Mouse (Mus musculus): Measurements from ENCODE around the gene Pla2g1b. TPM values are rescaled to one million over a fixed set of nuclear protein-coding genes. Genes with fewer than 3 reads are reported as not detected.

The Pla2g1b gene
- polyA plus RNA-seq, 1 experiment from 2014 or later: not detected

DNA sequence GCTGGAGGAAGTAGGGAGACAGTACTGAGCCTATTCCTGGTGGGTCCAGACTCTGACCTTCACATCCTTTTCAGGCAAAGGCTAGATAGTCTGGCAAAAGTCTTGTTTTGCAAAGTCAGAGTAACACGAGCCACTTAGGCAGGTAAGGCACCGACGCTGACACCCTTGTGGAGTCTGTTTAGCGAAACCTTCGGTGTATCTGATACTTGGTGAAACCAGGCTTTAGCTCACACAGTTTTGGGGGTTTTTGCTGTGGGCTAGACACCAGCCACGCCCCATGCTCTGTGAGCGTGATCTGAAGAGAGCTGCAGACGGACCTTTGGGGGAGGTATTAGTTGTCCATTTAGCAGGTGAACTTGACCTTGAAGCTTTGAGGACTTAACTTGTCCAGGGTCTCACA lies 32.9 kb upstream of the Pla2g1b start:
- H3K27me3 ChIP-seq (ENCODE audit: control insufficient read depth, insufficient read depth, low read length): no peaks in the 10 kb centered on the region
- no peaks in the 10 kb centered on the region for H3K9me3 ChIP-seq (replicated peaks; ENCODE audit: control insufficient read depth, low read length)
- no peak for ATAC-seq (replicated peaks; ENCODE audit: insufficient number of reproducible peaks, low FRiP score, low TSS enrichment, low read depth)
- H3K9ac ChIP-seq (replicated peaks; ENCODE audit: low read length): peak overlapping the region; percentile 22; the same call in 1 of the 2 replicates
- H3K4me3 ChIP-seq (ENCODE audit: low read depth, low read length): no peak overlapping the region
- no peaks in the 10 kb centered on the region; the same call in none of the 2 replicates for H3K36me3 ChIP-seq (replicated peaks; ENCODE audit: control insufficient read depth, insufficient read depth, low read depth, low read length)
- peak overlapping the region; percentile 88 for H3K4me2 ChIP-seq (ENCODE audit: low read depth, low read length)
- peaks cover 45% of the 10 kb centered on the region for H3K4me1 ChIP-seq (ENCODE audit: control insufficient read depth, insufficient read depth, low read length)
- 68% methylated on average over 8 of the region's 8 CpGs for WGBS
- no peak for DNase-seq (ENCODE audit: low spot score)
- H3K27ac ChIP-seq (replicated peaks; ENCODE audit: low read depth, low read length): no peak overlapping the region

DNA sequence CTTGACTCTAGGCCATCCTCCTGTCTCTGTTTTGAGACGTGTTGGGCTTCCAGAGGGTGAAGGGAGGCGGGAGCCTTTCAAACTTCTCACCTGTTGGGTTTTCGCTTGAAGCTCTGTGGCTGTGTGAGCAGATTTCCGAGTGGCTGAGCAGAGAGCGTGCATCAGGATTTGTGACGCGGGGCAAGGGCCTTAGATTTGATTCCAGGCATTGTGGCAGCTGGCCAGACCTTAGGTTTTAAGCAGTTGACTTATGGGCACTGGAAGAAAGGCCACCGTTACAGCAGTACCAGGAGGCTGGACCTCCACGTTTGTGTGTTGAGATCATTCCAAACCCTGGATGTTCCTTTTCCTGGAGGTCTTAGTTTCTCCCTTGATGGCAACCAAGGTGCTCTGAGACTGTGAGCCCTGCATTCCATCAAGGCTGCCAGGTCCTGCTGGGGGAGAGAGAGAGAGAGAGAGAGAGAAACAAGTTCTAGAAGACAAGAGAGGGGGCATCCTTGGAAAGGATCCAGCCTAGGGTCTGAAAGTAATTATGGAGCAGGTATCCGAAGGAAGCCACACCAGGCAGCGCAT lies 31.7 kb upstream of the Pla2g1b start:
- Histone ChIP-seq H3K9ac (replicated peaks; ENCODE audit: low read length) (peak overlapping the region; percentile 78), H3K36me3 (replicated peaks; ENCODE audit: control insufficient read depth, insufficient read depth, low read depth, low read length) (peaks cover 5% of the 10 kb centered on the region), H3K9me3 (replicated peaks; ENCODE audit: control insufficient read depth, low read length) (no peaks in the 10 kb centered on the region), H3K4me2 (ENCODE audit: low read depth, low read length) (peak overlapping the region; percentile 54), H3K4me1 (ENCODE audit: control insufficient read depth, insufficient read depth, low read length) (peaks cover 52% of the 10 kb centered on the region), H3K27me3 (ENCODE audit: control insufficient read depth, insufficient read depth, low read length) (no peaks in the 10 kb centered on the region), H3K27ac (replicated peaks; ENCODE audit: low read depth, low read length) (peak overlapping the region; percentile 99), H3K4me3 (ENCODE audit: low read depth, low read length) (0 out of 2 replicates have a peak overlapping the region, but pooled peaks have one; percentile 3)
- DNase-seq (ENCODE audit: low spot score): peak; percentile 28
- no peak for ATAC-seq (replicated peaks; ENCODE audit: insufficient number of reproducible peaks, low FRiP score, low TSS enrichment, low read depth)
- whole genome bisulfite sequencing: 37% methylated on average over 11 of the region's 11 CpGs

DNA sequence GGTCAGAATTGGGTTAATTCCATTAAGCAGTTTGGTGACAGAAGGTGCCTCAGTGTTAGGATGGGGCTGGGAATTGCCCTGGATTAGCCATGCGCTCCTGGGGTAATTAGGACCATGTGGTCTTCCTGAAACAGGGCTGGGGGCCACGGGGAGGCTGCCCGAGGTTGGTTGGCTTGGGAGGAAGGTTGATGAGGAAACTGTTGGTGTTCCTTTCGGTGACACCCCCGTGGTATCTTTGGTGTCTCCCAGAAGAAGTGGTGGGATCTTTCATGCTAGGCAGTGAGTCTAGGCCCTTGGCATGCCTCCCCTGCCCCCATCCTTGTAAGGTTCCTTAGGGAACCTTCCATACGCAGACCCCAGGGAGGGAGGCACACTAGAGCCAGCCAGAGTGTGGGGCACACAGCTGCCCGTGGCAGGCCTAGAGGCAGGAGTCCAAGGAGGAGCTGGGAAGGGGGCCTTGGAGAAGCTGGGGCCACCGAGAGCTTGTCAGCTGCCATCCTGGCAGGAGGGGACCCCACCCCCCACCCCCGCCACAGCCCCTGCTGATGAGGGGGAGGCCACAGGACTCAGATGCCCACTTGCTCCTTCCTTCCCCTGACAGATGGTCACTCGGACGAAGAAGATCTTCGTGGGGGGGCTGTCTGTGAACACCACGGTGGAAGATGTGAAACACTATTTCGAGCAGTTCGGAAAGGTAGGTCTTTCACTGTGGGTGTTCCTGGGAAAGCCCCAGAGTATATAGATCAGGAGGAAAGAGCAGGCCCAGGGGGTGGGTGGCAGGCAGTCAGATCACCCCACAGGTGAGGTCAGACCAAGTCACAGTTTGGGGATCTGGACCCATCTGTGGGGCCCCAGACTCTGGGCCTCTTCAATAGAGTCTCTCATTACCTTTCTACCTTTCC lies 31.0 kb upstream of the Pla2g1b start:
- no peak for ATAC-seq (replicated peaks; ENCODE audit: insufficient number of reproducible peaks, low FRiP score, low TSS enrichment, low read depth)
- DNase-seq (ENCODE audit: low spot score): peak; percentile 66

DNA sequence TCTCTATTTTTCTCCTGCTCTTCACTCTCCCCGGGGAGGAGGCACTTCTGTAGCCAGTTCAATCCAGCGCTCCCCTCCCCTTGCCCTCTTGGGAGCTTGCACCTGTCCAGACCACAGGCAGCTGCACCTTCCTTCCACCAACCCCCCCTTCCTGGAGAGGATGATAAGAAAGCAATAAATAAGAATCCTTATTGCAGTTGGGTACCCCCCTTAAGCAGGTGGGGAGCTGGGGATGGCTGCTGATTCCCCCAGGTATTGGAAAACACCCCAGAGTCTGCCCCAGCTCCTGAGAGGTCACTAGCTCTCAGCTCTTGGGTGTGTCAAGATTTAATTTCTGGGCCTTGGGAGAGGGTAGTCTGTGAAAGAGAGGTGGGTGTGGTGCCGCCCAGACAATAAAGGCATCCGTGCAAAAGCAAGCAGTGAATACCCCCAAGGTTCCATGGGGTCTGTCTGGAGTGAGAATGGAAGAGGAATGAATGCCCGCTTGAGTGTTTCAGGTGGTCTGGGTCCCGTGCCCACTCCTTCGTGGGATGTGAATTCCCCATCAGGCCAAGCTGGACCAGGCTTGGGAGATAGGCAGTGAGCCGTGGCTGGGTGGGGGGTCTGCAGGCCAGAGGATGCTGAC lies 30.2 kb upstream of the Pla2g1b start:
- WGBS: 14% methylated on average over 8 of the region's 8 CpGs
- Histone ChIP-seq H3K4me2 (ENCODE audit: low read depth, low read length) (peak overlapping the region; percentile 54), H3K4me1 (ENCODE audit: control insufficient read depth, insufficient read depth, low read length) (peaks cover 52% of the 10 kb centered on the region), H3K4me3 (ENCODE audit: low read depth, low read length) (peak overlapping the region; percentile 23), H3K9me3 (replicated peaks; ENCODE audit: control insufficient read depth, low read length) (no peaks in the 10 kb centered on the region), H3K9ac (replicated peaks; ENCODE audit: low read length) (peak overlapping the region; percentile 78), H3K36me3 (replicated peaks; ENCODE audit: control insufficient read depth, insufficient read depth, low read depth, low read length) (peaks cover 5% of the 10 kb centered on the region), H3K27ac (replicated peaks; ENCODE audit: low read depth, low read length) (peak overlapping the region; percentile 99), H3K27me3 (ENCODE audit: control insufficient read depth, insufficient read depth, low read length) (no peaks in the 10 kb centered on the region)
- ATAC-seq (replicated peaks; ENCODE audit: insufficient number of reproducible peaks, low FRiP score, low TSS enrichment, low read depth) (no peak; the same call in 1 of the 2 replicates), DNase-seq (ENCODE audit: low spot score) (no peak)

More for the DNA sequence above, 31.0 kb upstream of the Pla2g1b start:
- Histone ChIP-seq H3K36me3 (replicated peaks; ENCODE audit: control insufficient read depth, insufficient read depth, low read depth, low read length) (peaks cover 5% of the 10 kb centered on the region), H3K4me1 (ENCODE audit: control insufficient read depth, insufficient read depth, low read length) (peaks cover 52% of the 10 kb centered on the region), H3K4me3 (ENCODE audit: low read depth, low read length) (0 out of 2 replicates have a peak overlapping the region, but pooled peaks have one; percentile 5), H3K4me2 (ENCODE audit: low read depth, low read length) (peak overlapping the region; percentile 54), H3K27ac (replicated peaks; ENCODE audit: low read depth, low read length) (peak overlapping the region; percentile 99), H3K9ac (replicated peaks; ENCODE audit: low read length) (peak overlapping the region; percentile 78), H3K27me3 (ENCODE audit: control insufficient read depth, insufficient read depth, low read length) (no peaks in the 10 kb centered on the region), H3K9me3 (replicated peaks; ENCODE audit: control insufficient read depth, low read length) (no peaks in the 10 kb centered on the region)
- WGBS: 19% methylated on average over 14 of the region's 15 CpGs

DNA sequence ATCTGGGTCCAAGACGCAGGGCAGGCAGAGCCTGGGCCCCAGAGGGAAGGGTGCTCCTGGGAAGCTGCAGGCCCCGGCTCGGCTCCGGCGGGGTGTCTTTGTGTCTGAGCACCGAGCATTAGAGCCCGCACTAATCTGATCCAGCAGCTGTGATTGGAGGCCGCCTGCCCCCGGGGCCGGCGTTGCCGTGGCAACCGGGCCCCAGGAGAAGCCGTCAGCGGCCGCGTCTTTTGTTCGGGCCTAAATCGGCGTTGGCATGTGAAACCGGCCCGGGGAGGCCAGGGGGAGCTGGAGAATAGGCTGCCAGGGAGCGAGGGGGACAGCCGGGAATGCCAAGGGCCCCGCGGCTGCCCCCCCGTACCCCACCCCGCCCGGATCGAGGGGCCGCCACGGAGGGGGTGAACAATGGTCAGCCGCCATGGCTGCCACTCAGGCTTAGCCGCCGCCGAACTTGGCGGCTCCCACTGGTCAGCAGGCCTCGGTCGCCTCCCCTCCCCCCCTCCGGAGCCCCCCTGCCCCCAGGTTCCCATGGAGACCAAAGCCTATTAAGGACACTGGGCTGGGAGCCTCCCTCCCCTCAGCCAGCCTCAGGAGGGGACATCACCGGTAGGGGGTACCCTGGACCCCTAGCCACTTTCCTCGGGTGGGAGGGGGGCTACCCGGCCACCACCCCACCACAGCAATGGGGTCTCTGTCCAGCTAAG lies 29.5 kb upstream of the Pla2g1b start:
- no peaks in the 10 kb centered on the region for H3K9me3 ChIP-seq (replicated peaks; ENCODE audit: control insufficient read depth, low read length)
- ATAC-seq (replicated peaks; ENCODE audit: insufficient number of reproducible peaks, low FRiP score, low TSS enrichment, low read depth): peak; percentile 89
- peak overlapping the region; percentile 23 for H3K4me3 ChIP-seq (ENCODE audit: low read depth, low read length)
- peaks cover 5% of the 10 kb centered on the region for H3K36me3 ChIP-seq (replicated peaks; ENCODE audit: control insufficient read depth, insufficient read depth, low read depth, low read length)
- peaks cover 52% of the 10 kb centered on the region for H3K4me1 ChIP-seq (ENCODE audit: control insufficient read depth, insufficient read depth, low read length)
- H3K27me3 ChIP-seq (ENCODE audit: control insufficient read depth, insufficient read depth, low read length): no peaks in the 10 kb centered on the region
- H3K9ac ChIP-seq (replicated peaks; ENCODE audit: low read length): peak overlapping the region; percentile 78
- DNase-seq (ENCODE audit: low spot score): peak; percentile 97
- H3K4me2 ChIP-seq (ENCODE audit: low read depth, low read length): peak overlapping the region; percentile 54
- WGBS: under 1% methylated on average over 38 of the region's 43 CpGs
- H3K27ac ChIP-seq (replicated peaks; ENCODE audit: low read depth, low read length): peak overlapping the region; percentile 99

DNA sequence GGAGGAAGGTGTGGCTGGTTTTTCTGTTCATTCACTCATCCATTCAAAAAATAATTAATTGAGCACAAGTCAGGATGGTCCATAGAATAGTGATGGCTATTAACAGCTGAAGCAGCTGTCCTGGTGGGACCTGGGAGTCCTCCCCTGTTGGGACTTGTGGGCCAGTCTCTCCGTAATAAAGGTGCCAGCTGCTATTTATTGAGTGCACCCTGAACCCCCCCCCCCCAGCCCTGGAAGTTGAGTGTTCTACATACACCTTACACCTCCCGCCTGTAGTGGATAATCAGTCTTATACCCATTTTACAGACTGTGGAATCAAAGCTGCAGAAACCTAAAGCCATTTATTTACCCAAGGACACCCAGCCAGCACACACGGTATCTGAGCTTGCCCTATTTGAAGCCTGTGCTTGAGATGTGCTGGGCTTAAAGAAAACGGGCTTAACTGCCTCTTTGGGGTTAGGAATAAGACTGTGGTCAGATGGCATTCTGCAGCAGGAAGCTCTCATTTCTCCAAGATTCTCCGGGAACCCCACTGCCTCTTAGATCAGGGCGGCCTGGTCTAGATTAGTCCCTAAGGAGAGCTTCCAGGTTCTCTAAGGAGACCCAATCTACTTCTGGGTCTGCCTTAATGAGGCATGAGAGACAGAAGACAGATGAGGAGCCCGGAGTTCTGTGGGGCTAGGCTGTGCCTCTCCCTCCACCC lies 28.7 kb upstream of the Pla2g1b start:
- 28% methylated on average over 7 of the region's 7 CpGs for WGBS
- Histone ChIP-seq H3K4me3 (ENCODE audit: low read depth, low read length) (peak overlapping the region; percentile 23), H3K4me2 (ENCODE audit: low read depth, low read length) (peak overlapping the region; percentile 54), H3K36me3 (replicated peaks; ENCODE audit: control insufficient read depth, insufficient read depth, low read depth, low read length) (peaks cover 9% of the 10 kb centered on the region), H3K27ac (replicated peaks; ENCODE audit: low read depth, low read length) (peak overlapping the region; percentile 99), H3K27me3 (ENCODE audit: control insufficient read depth, insufficient read depth, low read length) (no peaks in the 10 kb centered on the region), H3K9me3 (replicated peaks; ENCODE audit: control insufficient read depth, low read length) (no peaks in the 10 kb centered on the region), H3K9ac (replicated peaks; ENCODE audit: low read length) (peak overlapping the region; percentile 78), H3K4me1 (ENCODE audit: control insufficient read depth, insufficient read depth, low read length) (peaks cover 44% of the 10 kb centered on the region)
- ATAC-seq (replicated peaks; ENCODE audit: insufficient number of reproducible peaks, low FRiP score, low TSS enrichment, low read depth) (peak; percentile 11; the same call in 1 of the 2 replicates), DNase-seq (ENCODE audit: low spot score) (peak; percentile 49)

DNA sequence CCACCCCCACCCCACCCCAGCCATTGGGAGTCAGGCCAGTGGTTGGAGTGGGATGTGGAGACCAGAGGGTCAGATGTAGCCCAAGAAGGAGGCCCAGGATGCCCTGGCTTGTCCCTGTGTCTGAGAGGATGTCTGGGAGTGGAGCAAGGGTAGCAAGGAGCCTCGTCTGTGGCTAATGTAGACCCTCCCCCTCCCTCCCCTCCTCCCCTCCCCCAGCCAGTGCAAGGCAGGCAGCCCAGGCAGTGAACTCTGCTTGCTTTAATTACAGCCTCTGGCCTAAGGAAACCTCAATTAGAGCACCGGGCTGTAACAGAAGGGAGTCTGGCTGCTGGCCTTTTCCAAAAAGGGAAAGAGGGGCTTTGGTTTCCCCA lies 28.1 kb upstream of the Pla2g1b start:
- 4% methylated on average over 2 of the region's 2 CpGs for WGBS
- H3K9me3 ChIP-seq (replicated peaks; ENCODE audit: control insufficient read depth, low read length): no peaks in the 10 kb centered on the region

More for the DNA sequence above, 28.1 kb upstream of the Pla2g1b start:
- Histone ChIP-seq H3K4me2 (ENCODE audit: low read depth, low read length) (peak overlapping the region; percentile 29), H3K9ac (replicated peaks; ENCODE audit: low read length) (peak overlapping the region; percentile 48), H3K4me3 (ENCODE audit: low read depth, low read length) (peak overlapping the region; percentile 12; the same call in 1 of the 2 replicates), H3K36me3 (replicated peaks; ENCODE audit: control insufficient read depth, insufficient read depth, low read depth, low read length) (peaks cover 11% of the 10 kb centered on the region), H3K27me3 (ENCODE audit: control insufficient read depth, insufficient read depth, low read length) (no peaks in the 10 kb centered on the region), H3K27ac (replicated peaks; ENCODE audit: low read depth, low read length) (peak overlapping the region; percentile 99), H3K4me1 (ENCODE audit: control insufficient read depth, insufficient read depth, low read length) (peaks cover 43% of the 10 kb centered on the region)
- DNase-seq (ENCODE audit: low spot score): peak; percentile 76
- 0 out of 2 replicates have a peak, but pooled peaks have one; percentile 1 for ATAC-seq (replicated peaks; ENCODE audit: insufficient number of reproducible peaks, low FRiP score, low TSS enrichment, low read depth)

All from embryonic facial prominence, embryonic 11.5 days (tissue).